Mouse (Mus musculus): ENCODE measurements at regions not wholly inside any gene's neighbourhood (a gene's known extent, or its start where the extent isn't known, plus 50 kb on each side); places are given as distances from the start of the nearest gene placed in this dataset.
A peak's percentile ranks its signal among the peaks of the same experiment; 100 is the strongest.

GRCm38 (mm10) chr19:37496759-37497158 lies 53.5 kb upstream of the Exoc6 start:
- TF ChIP-seq POLR2A (IDR thresholded peaks at IDR 0.05; ENCODE audit: extremely low read depth, insufficient read depth, low read length), result no peak
- peak; percentile 22; the same call in 1 of the 2 replicates for TF ChIP-seq CTCF (IDR thresholded peaks at IDR 0.05; ENCODE audit: low read depth, low read length)
